Mouse (Mus musculus) heart, embryonic 10.5 days (tissue): ENCODE data around the gene Krtap1-5. TPM values are rescaled to one million over a fixed set of nuclear protein-coding genes. Genes with fewer than 3 reads are reported as not detected.

Experiments
- DNase-seq: peaks from one replicate; pipeline ENCODE4 v3.0.0-alpha.2; 2017; ENCODE audit warnings: low spot score
- H3K27ac ChIP-seq: fragments of 300-500 bp; sonication (generic); 2 replicates; pipeline ENCODE4 v1.5.1; 2016; ENCODE audit warnings: mild to moderate bottlenecking
- H3K27me3 ChIP-seq: fragments of 300-500 bp; sonication (generic); 2 replicates; pipeline ENCODE4 v1.6.1; 2016; ENCODE audit warnings: mild to moderate bottlenecking; ENCODE audit not compliant: poor library complexity, insufficient read depth, severe bottlenecking
- H3K36me3 ChIP-seq: fragments of 300-500 bp; sonication (generic); 2 replicates; pipeline ENCODE4 v1.6.1; 2016; ENCODE audit warnings: mild to moderate bottlenecking, moderate library complexity
- H3K4me1 ChIP-seq: fragments of 300-500 bp; sonication (generic); 2 replicates; pipeline ENCODE4 v1.6.1; 2016; ENCODE audit warnings: mild to moderate bottlenecking
- H3K4me3 ChIP-seq: fragments of 300-500 bp; sonication (generic); 2 replicates; pipeline ENCODE4 v1.5.1; 2016; ENCODE audit warnings: mild to moderate bottlenecking, moderate library complexity
- H3K9me3 ChIP-seq: fragments of 300-500 bp; sonication (generic); 2 replicates; pipeline ENCODE4 v1.6.1; 2016; ENCODE audit warnings: mild to moderate bottlenecking, moderate library complexity
- WGBS: fragments of 180-500 bp; shearing (Covaris S2); methylation state at CpG from one replicate; pipeline ENCODE4 v1.1.7; 2016; 5-methylcytosine and 5-hydroxymethylcytosine counted together
- polyA plus RNA-seq: library from polyadenylated mRNA; unstranded; fragments of >200 nt; fragmentation: Nextera tagmentation; extraction: Ambion mirVana; gene quantifications from 2 replicates; pipeline ENCODE4 v1.2.1, GENCODE M21; 2016

Gene Krtap1-5
- polyA plus RNA-seq, 1 experiment from 2014 or later, result not detected

- DNase-seq, result peak; percentile 85
- no peaks in the 10 kb centered on the region for H3K9me3 ChIP-seq
- H3K4me3 ChIP-seq, result no peak overlapping the region
- under 1% methylated on average over 7 of the region's 7 CpGs for whole genome bisulfite sequencing
- no peaks in the 10 kb centered on the region for H3K36me3 ChIP-seq
- no peaks in the 10 kb centered on the region for H3K4me1 ChIP-seq
- no peak overlapping the region for H3K27ac ChIP-seq
- H3K27me3 ChIP-seq, result no peaks in the 10 kb centered on the region
Observed at GRCm38 (mm10) chr11:99574106-99574505, 6.7 kb downstream of the Krtap1-5 start.

- H3K36me3 ChIP-seq, result no peaks in the 10 kb centered on the region
- H3K27ac ChIP-seq, result no peak overlapping the region
- 62% methylated on average over 4 of the region's 4 CpGs for WGBS
- H3K4me3 ChIP-seq, result no peak overlapping the region
- H3K4me1 ChIP-seq, result no peaks in the 10 kb centered on the region
- no peaks in the 10 kb centered on the region for H3K27me3 ChIP-seq
- no peaks in the 10 kb centered on the region for H3K9me3 ChIP-seq
- DNase-seq, result no peak
Observed at GRCm38 (mm10) chr11:99573164-99573563, 7.7 kb downstream of the Krtap1-5 start.

- DNase-seq, result no peak
- no peaks in the 10 kb centered on the region for H3K36me3 ChIP-seq
- no peaks in the 10 kb centered on the region for H3K27me3 ChIP-seq
- no peaks in the 10 kb centered on the region for H3K4me1 ChIP-seq
- H3K4me3 ChIP-seq, result no peak within 1 kb of the TSS
- no peak within 1 kb of the TSS for H3K27ac ChIP-seq
- H3K9me3 ChIP-seq, result no peaks in the 10 kb centered on the region
- 86% methylated on average over 7 of the region's 7 CpGs for WGBS
Observed at GRCm38 (mm10) chr11:99566530-99566929, 14.3 kb downstream of the Krtap1-5 start, which contains the start of gene Krtap3-1. TSS of gene Krtap3-1 (minus strand) at chr11:99566630.

- no peaks in the 10 kb centered on the region for H3K27me3 ChIP-seq
- no peaks in the 10 kb centered on the region for H3K9me3 ChIP-seq
- H3K4me1 ChIP-seq, result no peaks in the 10 kb centered on the region
- no peak overlapping the region for H3K27ac ChIP-seq
- H3K4me3 ChIP-seq, result no peak overlapping the region
- WGBS, result 80% methylated on average over 6 of the region's 6 CpGs
- DNase-seq, result no peak
- no peaks in the 10 kb centered on the region for H3K36me3 ChIP-seq
Observed at GRCm38 (mm10) chr11:99562580-99562979, 18.2 kb downstream of the Krtap1-5 start.

GRCm38 (mm10) chr11:99559366-99559765, 21.4 kb downstream of the Krtap1-5 start, which contains the start of gene Gm11939:
TSS of gene Gm11939 (minus strand) at chr11:99559466.
- no peak for DNase-seq
- Histone ChIP-seq H3K9me3 (no peaks in the 10 kb centered on the region), H3K4me1 (no peaks in the 10 kb centered on the region), H3K27ac (no peak within 1 kb of the TSS), H3K27me3 (no peaks in the 10 kb centered on the region), H3K36me3 (no peaks in the 10 kb centered on the region), H3K4me3 (no peak within 1 kb of the TSS)
- WGBS, result 92% methylated on average over 9 of the region's 9 CpGs

GRCm38 (mm10) chr11:99557976-99558745, 22.7 kb downstream of the Krtap1-5 start:
- Histone ChIP-seq H3K27ac (no peak overlapping the region), H3K27me3 (no peaks in the 10 kb centered on the region), H3K4me1 (no peaks in the 10 kb centered on the region), H3K9me3 (no peaks in the 10 kb centered on the region), H3K4me3 (no peak overlapping the region), H3K36me3 (no peaks in the 10 kb centered on the region)
- 75% methylated on average over 3 of the region's 3 CpGs for WGBS
- no peak for DNase-seq

- Histone ChIP-seq H3K36me3 (no peaks in the 10 kb centered on the region), H3K9me3 (no peaks in the 10 kb centered on the region), H3K27ac (no peak within 1 kb of the TSS), H3K4me1 (no peaks in the 10 kb centered on the region), H3K27me3 (no peaks in the 10 kb centered on the region), H3K4me3 (no peak within 1 kb of the TSS)
- 83% methylated on average over 1 of the region's 2 CpGs for WGBS
- DNase-seq, result no peak
Observed at GRCm38 (mm10) chr11:99556753-99557152, 24.1 kb downstream of the Krtap1-5 start, which contains the start of gene Krtap3-2. TSS of gene Krtap3-2 (minus strand) at chr11:99556853.

- no peaks in the 10 kb centered on the region for H3K9me3 ChIP-seq
- 75% methylated on average over 2 of the region's 2 CpGs for WGBS
Observed at GRCm38 (mm10) chr11:99556195-99556594, 24.6 kb downstream of the Krtap1-5 start.

GRCm38 (mm10) chr11:99550765-99551164, 30.1 kb downstream of the Krtap1-5 start, which contains the start of gene Krtap3-3:
TSS of gene Krtap3-3 (minus strand) at chr11:99550865.
- H3K4me3 ChIP-seq, result no peak within 1 kb of the TSS
- H3K36me3 ChIP-seq, result no peaks in the 10 kb centered on the region
- no peak within 1 kb of the TSS for H3K27ac ChIP-seq
- WGBS, result 61% methylated on average over 4 of the region's 4 CpGs
- no peaks in the 10 kb centered on the region for H3K9me3 ChIP-seq
- H3K27me3 ChIP-seq, result no peaks in the 10 kb centered on the region
- H3K4me1 ChIP-seq, result no peaks in the 10 kb centered on the region
- DNase-seq, result no peak

More at GRCm38 (mm10) chr11:99556195-99556594, 24.6 kb downstream of the Krtap1-5 start:
- Histone ChIP-seq H3K4me3 (no peak overlapping the region), H3K4me1 (no peaks in the 10 kb centered on the region), H3K27ac (no peak overlapping the region), H3K27me3 (no peaks in the 10 kb centered on the region), H3K36me3 (no peaks in the 10 kb centered on the region)
- DNase-seq, result no peak

- Histone ChIP-seq H3K27ac (no peak overlapping the region), H3K9me3 (no peaks in the 10 kb centered on the region), H3K27me3 (no peaks in the 10 kb centered on the region), H3K4me1 (no peaks in the 10 kb centered on the region), H3K4me3 (no peak overlapping the region), H3K36me3 (no peaks in the 10 kb centered on the region)
- DNase-seq, result no peak
Observed at GRCm38 (mm10) chr11:99547892-99548291, 32.9 kb downstream of the Krtap1-5 start.

GRCm38 (mm10) chr11:99539721-99540120, 41.1 kb downstream of the Krtap1-5 start:
- Histone ChIP-seq H3K4me3 (no peak overlapping the region), H3K36me3 (no peaks in the 10 kb centered on the region), H3K9me3 (no peaks in the 10 kb centered on the region), H3K4me1 (no peaks in the 10 kb centered on the region), H3K27me3 (no peaks in the 10 kb centered on the region), H3K27ac (no peak overlapping the region)
- 70% methylated on average over 9 of the region's 9 CpGs for WGBS
- DNase-seq, result peak; percentile 77
